Mouse (Mus musculus): ENCODE results near the gene Cdc5l.
"Not testable (repeated sequence)": the region's sequence is repeated elsewhere in the genome, so short reads cannot be mapped to it uniquely, and the experiment has no call there.

Gene Cdc5l

GRCm38 (mm10) chr17:45445923-45446322, 12.4 kb upstream of the Cdc5l start:
- DNase-seq (ENCODE audit: low read depth, low spot score) = no peak

GRCm38 (mm10) chr17:45434262-45434590, 689 bp upstream of the Cdc5l start:
- DNase-seq (ENCODE audit: low read depth, low spot score) = peak; percentile 5

- no peak for DNase-seq (ENCODE audit: low read depth, low spot score)
These were observed 685 bp downstream of the Cdc5l start for GRCm38 (mm10) chr17:45432706-45433398.

- DNase-seq (ENCODE audit: low read depth, low spot score) = no peak
These were observed 1.5 kb downstream of the Cdc5l start for GRCm38 (mm10) chr17:45432007-45432406.

- no peak for DNase-seq (ENCODE audit: low read depth, low spot score)
These were observed 16.1 kb downstream of the Cdc5l start for GRCm38 (mm10) chr17:45417387-45417786.

- not testable (repeated sequence) for DNase-seq (ENCODE audit: low read depth, low spot score)
These were observed 21.9 kb downstream of the Cdc5l start for GRCm38 (mm10) chr17:45411617-45412016.

- no peak for DNase-seq (ENCODE audit: low read depth, low spot score)
These were observed 24.8 kb downstream of the Cdc5l start for GRCm38 (mm10) chr17:45408719-45409118.

- no peak for DNase-seq (ENCODE audit: low read depth, low spot score)
These were observed 27.3 kb downstream of the Cdc5l start for GRCm38 (mm10) chr17:45406281-45406680.

- DNase-seq (ENCODE audit: low read depth, low spot score) = peak; percentile 24
These were observed 30.3 kb downstream of the Cdc5l start for GRCm38 (mm10) chr17:45403207-45403606.

GRCm38 (mm10) chr17:45402601-45403000, 30.9 kb downstream of the Cdc5l start:
- no peak for DNase-seq (ENCODE audit: low read depth, low spot score)

GRCm38 (mm10) chr17:45402126-45402525, 31.4 kb downstream of the Cdc5l start:
- no peak for DNase-seq (ENCODE audit: low read depth, low spot score)

GRCm38 (mm10) chr17:45401126-45401905, 32.2 kb downstream of the Cdc5l start:
- DNase-seq (ENCODE audit: low read depth, low spot score) = no peak

GRCm38 (mm10) chr17:45398021-45398420, 35.5 kb downstream of the Cdc5l start:
- no peak for DNase-seq (ENCODE audit: low read depth, low spot score)

- DNase-seq (ENCODE audit: low read depth, low spot score) = no peak
These were observed 36.0 kb downstream of the Cdc5l start for GRCm38 (mm10) chr17:45397541-45397940.

- DNase-seq (ENCODE audit: low read depth, low spot score) = no peak
These were observed 38.9 kb downstream of the Cdc5l start for GRCm38 (mm10) chr17:45394612-45395011.

- no peak for DNase-seq (ENCODE audit: low read depth, low spot score)
These were observed 39.8 kb downstream of the Cdc5l start for GRCm38 (mm10) chr17:45393765-45394164.

- no peak for DNase-seq (ENCODE audit: low read depth, low spot score)
These were observed 43.6 kb downstream of the Cdc5l start for GRCm38 (mm10) chr17:45389896-45390295.

GRCm38 (mm10) chr17:45386986-45387385, 46.6 kb downstream of the Cdc5l start:
- no peak for DNase-seq (ENCODE audit: low read depth, low spot score)

GRCm38 (mm10) chr17:45383305-45383704, 50.2 kb downstream of the Cdc5l start:
- DNase-seq (ENCODE audit: low read depth, low spot score) = no peak

- no peak for DNase-seq (ENCODE audit: low read depth, low spot score)
These were observed 54.2 kb downstream of the Cdc5l start for GRCm38 (mm10) chr17:45379271-45379784.

- no peak for DNase-seq (ENCODE audit: low read depth, low spot score)
These were observed 56.2 kb downstream of the Cdc5l start for GRCm38 (mm10) chr17:45377323-45377722.

GRCm38 (mm10) chr17:45373987-45374608, 59.4 kb downstream of the Cdc5l start:
- DNase-seq (ENCODE audit: low read depth, low spot score) = peak; percentile 40
